Mouse (Mus musculus) neutrophil, adult 59 days (primary cell): ENCODE data around the gene Rnf149. TPM values are rescaled to one million over a fixed set of nuclear protein-coding genes. Genes with fewer than 3 reads are reported as not detected.

Experiments used
- total RNA-seq, 2 experiments: library from RNA; stranded (reverse); gene quantifications; 1 replicate in 1 of 2; 2 replicates in 1 of 2; pipeline ENCODE4 v1.2.4; 2023

Gene Rnf149
- total RNA-seq: 100 to 1,000 TPM in 1 of 2 experiments, 10 to 100 TPM in 1; 97.2 to 121 TPM

GRCm38 (mm10) chr1:39577253-39577705, at the start of gene Rnf149:
Rnf149 (minus strand) TSS chr1:39577405.

GRCm38 (mm10) chr1:39534831-39535230, 42.4 kb downstream of the Rnf149 start, which contains the start of gene Cnot11:
Cnot11 (plus strand) TSS chr1:39534992.

Other genes with a start within 250 kb of the Rnf149 start
- 100 to 1,000 TPM; 655 to 745 TPM for gene Rpl31, start 209.6 kb downstream of the Rnf149 start, total RNA-seq
- gene Tbc1d8, start 98.7 kb downstream of the Rnf149 start, total RNA-seq: 100 to 1,000 TPM; 115 to 149 TPM
- 10 to 100 TPM; 16.6 to 17.1 TPM for gene Cnot11, start 42.4 kb downstream of the Rnf149 start, total RNA-seq
- gene Creg2, start 74.1 kb upstream of the Rnf149 start, total RNA-seq: not detected
- gene Rfx8, start 143.6 kb upstream of the Rnf149 start, total RNA-seq: not detected
- gene Gm3646, start 227.9 kb upstream of the Rnf149 start, total RNA-seq: not detected